Mouse (Mus musculus) midbrain, postnatal 0 days (tissue): ENCODE results near the gene Tspo. TPM values are rescaled to one million over a fixed set of nuclear protein-coding genes. Genes with fewer than 3 reads are reported as not detected.

ENCODE experiments used
- ATAC-seq: fragments of 200-750 bp; cut with Nextera tagmentation; 2 replicates; pipeline ENCODE4 v1.8.0; 2017; ENCODE audit warnings: moderate number of reproducible peaks, mild to moderate bottlenecking, moderate TSS enrichment, moderate library complexity; ENCODE audit not compliant: low FRiP score
- DNase-seq: peaks from one replicate; pipeline ENCODE4 v3.0.0-alpha.2; 2015; ENCODE audit warnings: low spot score
- H3K27ac ChIP-seq: fragments of 300-500 bp; sonication (generic); 2 replicates; pipeline ENCODE4 v1.5.1; 2014; ENCODE audit warnings: low read depth, mild to moderate bottlenecking, low read length, mixed read lengths
- H3K27me3 ChIP-seq: fragments of 300-500 bp; sonication (generic); 2 replicates; pipeline ENCODE4 v1.6.1; 2014; ENCODE audit warnings: low read length, control low read depth, mixed read lengths; ENCODE audit not compliant: insufficient read depth
- H3K36me3 ChIP-seq: fragments of 300-500 bp; sonication (generic); 2 replicates; pipeline ENCODE4 v1.6.1; 2014; ENCODE audit warnings: low read length, control low read depth, mixed read lengths; ENCODE audit not compliant: insufficient read depth
- H3K4me1 ChIP-seq: fragments of 300-500 bp; sonication (generic); 2 replicates; pipeline ENCODE4 v1.6.1; 2014; ENCODE audit warnings: mild to moderate bottlenecking, control low read depth, antibody characterized with exemption, low read length, mixed read lengths; ENCODE audit not compliant: insufficient read depth
- H3K4me2 ChIP-seq: fragments of 300-500 bp; sonication (generic); 2 replicates; pipeline ENCODE4 v1.6.1; 2014; ENCODE audit warnings: low read depth, mild to moderate bottlenecking, low read length, mixed read lengths; ENCODE audit not compliant: poor library complexity, severe bottlenecking
- H3K4me3 ChIP-seq: fragments of 300-500 bp; sonication (generic); 2 replicates; pipeline ENCODE4 v1.5.1; 2014; ENCODE audit warnings: low read depth, mild to moderate bottlenecking, low read length, moderate library complexity
- H3K9ac ChIP-seq: fragments of 300-500 bp; sonication (generic); replicated peaks from 2 replicates; pipeline ENCODE4 v1.6.1; 2014; ENCODE audit warnings: mild to moderate bottlenecking, low read length, moderate library complexity, mixed read lengths; ENCODE audit not compliant: poor library complexity, severe bottlenecking
- H3K9me3 ChIP-seq: fragments of 300-500 bp; sonication (generic); 2 replicates; pipeline ENCODE4 v1.6.1; 2016; ENCODE audit warnings: low read length, control low read depth
- CTCF ChIP-seq: IDR thresholded peaks from 2 replicates; pipeline ENCODE4 v1.5.1; 2016; ENCODE audit warnings: antibody characterized with exemption, mild to moderate bottlenecking
- WGBS: fragments of 180-500 bp; shearing (Covaris S2); extraction: QIAGEN DNeasy Blood & Tissue Kit; methylation state at CpG from one replicate; pipeline ENCODE4 v1.1.7; 2014; 5-methylcytosine and 5-hydroxymethylcytosine counted together
- polyA plus RNA-seq: library from polyadenylated mRNA; unstranded; fragments of >200 nt; fragmentation: Nextera tagmentation; extraction: Ambion mirVana; gene quantifications from 2 replicates; pipeline ENCODE4 v1.2.1, GENCODE M21; 2015
- total RNA-seq: library from RNA; depleted of rRNA; stranded (reverse); fragments of >200 nt; gene quantifications from 2 replicates; pipeline ENCODE4 v1.2.3, GENCODE M21; 2014

Tspo gene
- total and polyA plus RNA-seq, 2 experiments from 2014 or later = 8.0 to 8.4 TPM

- TF ChIP-seq CTCF = no peak
- H3K4me1 ChIP-seq = peaks cover 4% of the 10 kb centered on the region; the same call in 1 of the 2 replicates
- no peak overlapping the region for H3K9ac ChIP-seq
- no peak overlapping the region for H3K4me2 ChIP-seq
- H3K4me3 ChIP-seq = no peak overlapping the region
- DNase-seq (no peak), ATAC-seq (no peak)
- no peaks in the 10 kb centered on the region for H3K9me3 ChIP-seq
- H3K27ac ChIP-seq = no peak overlapping the region
- 86% methylated on average over 5 of the region's 5 CpGs for WGBS
- H3K27me3 ChIP-seq = peaks cover 26% of the 10 kb centered on the region
- H3K36me3 ChIP-seq = no peaks in the 10 kb centered on the region
These were observed 33.6 kb upstream of the Tspo start for GRCm38 (mm10) chr15:83529765-83530164.

GRCm38 (mm10) chr15:83530233-83530632 is 33.2 kb upstream of the Tspo start:
- ATAC-seq = no peak
- TF ChIP-seq CTCF = no peak
- H3K9ac ChIP-seq = no peak overlapping the region
- H3K9me3 ChIP-seq = no peaks in the 10 kb centered on the region
- peaks cover 26% of the 10 kb centered on the region for H3K27me3 ChIP-seq
- no peak overlapping the region for H3K4me3 ChIP-seq
- no peak for DNase-seq
- H3K4me1 ChIP-seq = peaks cover 4% of the 10 kb centered on the region; the same call in 1 of the 2 replicates
- H3K27ac ChIP-seq = no peak overlapping the region
- no peaks in the 10 kb centered on the region for H3K36me3 ChIP-seq
- H3K4me2 ChIP-seq = no peak overlapping the region
- WGBS = 94% methylated on average over 9 of the region's 9 CpGs

GRCm38 (mm10) chr15:83530688-83531087 is 32.7 kb upstream of the Tspo start:
- no peak overlapping the region for H3K9ac ChIP-seq
- no peaks in the 10 kb centered on the region for H3K36me3 ChIP-seq
- H3K4me1 ChIP-seq = peaks cover 4% of the 10 kb centered on the region; the same call in 1 of the 2 replicates
- H3K4me3 ChIP-seq = no peak overlapping the region
- ATAC-seq (no peak), DNase-seq (no peak)
- WGBS = 79% methylated on average over 6 of the region's 6 CpGs
- H3K9me3 ChIP-seq = no peaks in the 10 kb centered on the region
- H3K27me3 ChIP-seq = peaks cover 21% of the 10 kb centered on the region
- H3K27ac ChIP-seq = no peak overlapping the region
- no peak overlapping the region for H3K4me2 ChIP-seq
- no peak for TF ChIP-seq CTCF

- H3K36me3 ChIP-seq = no peaks in the 10 kb centered on the region
- no peak overlapping the region for H3K27ac ChIP-seq
- no peak overlapping the region for H3K4me3 ChIP-seq
- H3K4me2 ChIP-seq = no peak overlapping the region
- H3K27me3 ChIP-seq = peaks cover 12% of the 10 kb centered on the region; the same call in 1 of the 2 replicates
- H3K4me1 ChIP-seq = peaks cover 1% of the 10 kb centered on the region; the same call in 1 of the 2 replicates
- TF ChIP-seq CTCF = peak; percentile 37
- ATAC-seq = no peak
- no peak overlapping the region for H3K9ac ChIP-seq
- no peak for DNase-seq
- 82% methylated on average over 5 of the region's 5 CpGs for WGBS
- H3K9me3 ChIP-seq = no peaks in the 10 kb centered on the region
These were observed 31.4 kb upstream of the Tspo start for GRCm38 (mm10) chr15:83531961-83532469.

GRCm38 (mm10) chr15:83532606-83533005 is 30.8 kb upstream of the Tspo start:
- H3K4me1 ChIP-seq = no peaks in the 10 kb centered on the region
- no peak overlapping the region for H3K4me2 ChIP-seq
- H3K4me3 ChIP-seq = no peak overlapping the region
- TF ChIP-seq CTCF = no peak
- no peak for ATAC-seq
- H3K9me3 ChIP-seq = no peaks in the 10 kb centered on the region
- H3K9ac ChIP-seq = no peak overlapping the region
- H3K27ac ChIP-seq = no peak overlapping the region
- H3K27me3 ChIP-seq = peaks cover 6% of the 10 kb centered on the region; the same call in 1 of the 2 replicates
- no peak for DNase-seq
- 81% methylated on average over 7 of the region's 7 CpGs for WGBS
- no peaks in the 10 kb centered on the region for H3K36me3 ChIP-seq

GRCm38 (mm10) chr15:83534960-83535889 is 28.2 kb upstream of the Tspo start:
- Histone ChIP-seq H3K4me3 (no peak overlapping the region), H3K27ac (no peak overlapping the region), H3K9me3 (no peaks in the 10 kb centered on the region), H3K4me1 (no peaks in the 10 kb centered on the region), H3K27me3 (no peaks in the 10 kb centered on the region), H3K36me3 (no peaks in the 10 kb centered on the region), H3K4me2 (no peak overlapping the region), H3K9ac (no peak overlapping the region)
- WGBS = 83% methylated on average over 17 of the region's 17 CpGs
- no peak for TF ChIP-seq CTCF
- no peak for DNase-seq
- no peak for ATAC-seq
